Mouse (Mus musculus) neural tube, embryonic 15.5 days (tissue): ENCODE data around the gene Mpc2. TPM values are rescaled to one million over a fixed set of nuclear protein-coding genes. Genes with fewer than 3 reads are reported as not detected.

Experiments used
- ATAC-seq: fragments of 200-750 bp; cut with Nextera tagmentation; 2 replicates; pipeline ENCODE4 v1.8.0; 2017; ENCODE audit warnings: mild to moderate bottlenecking, moderate TSS enrichment, moderate library complexity; ENCODE audit not compliant: low FRiP score
- H3K27ac ChIP-seq: fragments of 300-500 bp; sonication (generic); replicated peaks from 2 replicates; pipeline ENCODE4 v1.5.1; 2015; ENCODE audit warnings: mild to moderate bottlenecking, inconsistent platforms
- H3K27me3 ChIP-seq: fragments of 300-500 bp; sonication (generic); replicated peaks from 2 replicates; pipeline ENCODE4 v1.6.1; 2015; ENCODE audit warnings: inconsistent platforms
- H3K36me3 ChIP-seq: fragments of 300-500 bp; sonication (generic); 2 replicates; pipeline ENCODE4 v1.6.1; 2015; ENCODE audit warnings: inconsistent platforms
- H3K4me1 ChIP-seq: fragments of 300-500 bp; sonication (generic); 2 replicates; pipeline ENCODE4 v1.6.1; 2015; ENCODE audit warnings: inconsistent platforms
- H3K4me2 ChIP-seq: fragments of 300-500 bp; sonication (generic); 2 replicates; pipeline ENCODE4 v1.6.1; 2015; ENCODE audit warnings: inconsistent platforms, mild to moderate bottlenecking, moderate library complexity
- H3K4me3 ChIP-seq: fragments of 300-500 bp; sonication (generic); replicated peaks from 2 replicates; pipeline ENCODE4 v1.5.1; 2015; ENCODE audit warnings: mild to moderate bottlenecking, inconsistent platforms
- H3K9ac ChIP-seq: fragments of 300-500 bp; sonication (generic); replicated peaks from 2 replicates; pipeline ENCODE4 v1.6.1; 2015; ENCODE audit warnings: mild to moderate bottlenecking, inconsistent platforms
- H3K9me3 ChIP-seq: fragments of 300-500 bp; sonication (generic); replicated peaks from 2 replicates; pipeline ENCODE4 v1.6.1; 2016; ENCODE audit warnings: inconsistent platforms
- WGBS: fragments of 180-500 bp; shearing (Covaris S2); methylation state at CpG from one replicate; pipeline ENCODE4 v1.1.7; 2015; ENCODE audit warnings: mixed read lengths; 5-methylcytosine and 5-hydroxymethylcytosine counted together
- polyA plus RNA-seq: library from polyadenylated mRNA; unstranded; fragments of >200 nt; fragmentation: Nextera tagmentation; extraction: Ambion mirVana; gene quantifications from 2 replicates; pipeline ENCODE4 v1.2.1, GENCODE M21; 2015

Gene Mpc2
- polyA plus RNA-seq, 1 experiment from 2014 or later: 252 TPM

GRCm38 (mm10) chr1:165510161-165510560 is 49.7 kb downstream of the Mpc2 start:
- 85% methylated on average over 6 of the region's 6 CpGs for WGBS
- no peaks in the 10 kb centered on the region for H3K36me3 ChIP-seq
- H3K9ac ChIP-seq: no peak overlapping the region
- H3K4me3 ChIP-seq: no peak overlapping the region
- no peaks in the 10 kb centered on the region for H3K4me1 ChIP-seq
- no peak for ATAC-seq
- H3K9me3 ChIP-seq: no peaks in the 10 kb centered on the region
- H3K27ac ChIP-seq: no peak overlapping the region
- no peak overlapping the region for H3K4me2 ChIP-seq
- no peaks in the 10 kb centered on the region for H3K27me3 ChIP-seq

- Histone ChIP-seq H3K9me3 (no peaks in the 10 kb centered on the region), H3K27ac (no peak overlapping the region), H3K27me3 (no peaks in the 10 kb centered on the region), H3K4me1 (no peaks in the 10 kb centered on the region), H3K9ac (no peak overlapping the region), H3K4me2 (no peak overlapping the region), H3K36me3 (no peaks in the 10 kb centered on the region), H3K4me3 (no peak overlapping the region)
- 94% methylated on average over 7 of the region's 7 CpGs for WGBS
- ATAC-seq: no peak
These were observed 60.3 kb downstream of the Mpc2 start for GRCm38 (mm10) chr1:165520716-165521115.

Other genes starting within 250 kb of the Mpc2 start
- gene Tiprl, start 223.6 kb upstream of the Mpc2 start, polyA plus RNA-seq: 126 and 138 TPM in 2 replicates
- 2.3 and 2.6 TPM in 2 replicates for gene Gpr161, start 164.8 kb upstream of the Mpc2 start, polyA plus RNA-seq
- gene Dcaf6, start 162 bp upstream of the Mpc2 start, polyA plus RNA-seq: 16.0 and 16.6 TPM in 2 replicates
- gene Adcy10, start 24.5 kb downstream of the Mpc2 start, polyA plus RNA-seq: 0.49 and 0.66 TPM in 2 replicates
- 159 and 163 TPM in 2 replicates for gene Mpzl1, start 173.9 kb downstream of the Mpc2 start, polyA plus RNA-seq
- 8.1 and 29.8 TPM in 2 replicates for gene Rcsd1, start 249.1 kb downstream of the Mpc2 start, polyA plus RNA-seq